Mouse (Mus musculus): ENCODE data around the gene Gne. TPM values are rescaled to one million over a fixed set of nuclear protein-coding genes. Genes with fewer than 3 reads are reported as not detected.

Gne gene
- total RNA-seq, 2 experiments from 2014 or later: 32.9 to 36.3 TPM

DNA sequence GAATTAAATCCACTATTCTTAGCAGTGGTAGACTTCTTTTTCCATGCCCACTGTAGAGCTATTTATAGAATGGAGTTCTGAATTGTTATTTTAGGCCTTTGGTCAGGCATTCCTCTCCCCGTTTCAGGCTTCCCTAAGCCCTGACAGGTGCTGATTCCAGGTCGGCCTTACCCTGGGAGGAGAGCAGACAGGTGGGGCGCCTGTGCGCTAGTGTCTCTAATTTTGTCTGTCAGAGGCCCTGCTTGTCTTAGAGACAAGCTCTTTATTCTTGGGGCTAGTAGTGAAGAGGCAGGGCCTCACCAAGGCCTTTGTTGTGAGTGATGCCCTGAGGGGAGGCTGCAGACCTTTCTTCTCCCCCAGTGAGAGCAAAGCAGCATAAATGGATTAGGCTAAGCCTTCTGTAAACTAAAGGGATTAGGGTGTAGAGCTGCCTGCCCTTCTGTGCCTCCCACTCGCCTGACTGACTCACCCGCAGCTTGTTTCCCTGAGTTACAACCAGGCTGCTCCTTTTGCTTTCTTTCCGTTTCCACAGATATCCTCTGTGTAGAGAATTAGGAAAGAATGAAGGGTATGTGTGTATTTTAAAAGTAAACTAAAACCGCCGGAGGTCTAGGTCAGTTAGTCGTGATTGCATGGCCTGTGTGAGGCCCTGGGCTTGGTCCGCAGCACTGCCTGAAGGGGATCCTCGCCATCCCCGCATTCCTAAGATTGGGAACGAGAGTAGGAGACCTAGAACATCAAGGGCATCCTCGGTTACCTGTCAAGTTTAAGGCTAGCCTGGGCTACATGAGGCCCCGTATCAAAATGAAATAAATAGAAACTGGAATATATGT, 55.5 kb downstream of the Gne start:
- no peak for ATAC-seq (replicated peaks; ENCODE audit: poor library complexity, severe bottlenecking)

DNA sequence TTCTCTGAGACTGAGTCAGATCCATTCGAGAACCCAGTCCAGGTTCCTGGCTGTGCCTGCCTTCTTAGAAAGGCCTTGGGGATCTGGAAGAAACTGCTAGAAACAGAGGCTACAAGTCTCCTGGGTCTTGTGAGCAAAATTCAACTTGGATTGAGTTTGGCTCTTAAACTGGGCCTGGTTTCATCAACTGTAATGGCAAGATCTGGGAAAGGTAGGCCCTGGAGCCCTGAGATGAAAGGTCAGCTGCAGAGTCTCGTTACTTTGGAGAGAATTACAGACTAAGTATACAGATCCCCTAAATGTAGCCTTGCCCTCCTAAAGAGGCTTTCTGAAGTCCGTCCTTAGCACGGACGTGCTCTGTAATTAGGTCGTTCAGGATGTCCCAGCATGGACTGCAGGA, 58.4 kb downstream of the Gne start:
- no peak for ATAC-seq (replicated peaks; ENCODE audit: poor library complexity, severe bottlenecking)

GRCm38 (mm10) chr4:44024241-44024640, 59.7 kb downstream of the Gne start:
- no peak for ATAC-seq (replicated peaks; ENCODE audit: poor library complexity, severe bottlenecking)

DNA sequence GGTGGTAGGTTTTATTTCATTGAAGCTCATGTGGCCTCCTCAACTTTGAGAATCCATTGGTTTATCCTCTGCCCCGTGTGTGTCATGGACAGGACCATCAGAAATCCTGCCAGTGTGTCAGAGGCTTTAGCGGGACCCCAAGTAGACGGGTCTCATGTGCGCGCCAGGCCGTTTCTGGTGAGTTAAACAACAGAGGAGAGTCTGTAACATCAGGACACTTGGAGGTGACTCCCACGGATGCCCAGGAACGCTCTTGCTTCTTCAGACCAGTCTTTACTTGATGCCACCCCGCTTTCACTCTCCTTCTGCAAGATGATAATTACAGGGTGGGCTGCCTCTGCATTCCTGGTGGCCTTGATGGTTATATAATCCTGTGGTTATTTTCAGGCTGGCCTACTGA, 60.3 kb downstream of the Gne start:
- ATAC-seq (replicated peaks; ENCODE audit: poor library complexity, severe bottlenecking): no peak

- no peak for ATAC-seq (replicated peaks; ENCODE audit: poor library complexity, severe bottlenecking)
Measured at GRCm38 (mm10) chr4:44022766-44023165, 61.2 kb downstream of the Gne start.

DNA sequence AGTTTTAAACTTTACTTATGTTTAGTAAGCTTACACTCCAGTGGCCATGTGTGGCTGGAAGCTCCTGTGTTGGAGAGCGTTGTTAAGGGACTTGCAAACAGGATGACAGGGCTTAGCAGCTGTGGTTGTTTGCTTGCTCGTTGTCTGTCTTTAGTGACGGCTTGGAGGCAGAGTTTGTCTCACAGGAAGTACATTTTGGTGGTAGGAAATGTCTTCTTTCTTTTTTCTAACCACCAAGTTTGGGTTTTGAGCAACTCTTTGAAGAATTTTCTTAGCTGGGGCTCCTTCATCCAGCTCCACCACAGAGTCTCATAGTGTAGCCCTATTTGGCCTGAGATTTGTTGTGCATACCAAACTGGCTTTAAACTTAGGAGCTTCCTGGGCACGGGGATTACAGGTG, 61.7 kb downstream of the Gne start:
- ATAC-seq (replicated peaks; ENCODE audit: poor library complexity, severe bottlenecking): no peak

DNA sequence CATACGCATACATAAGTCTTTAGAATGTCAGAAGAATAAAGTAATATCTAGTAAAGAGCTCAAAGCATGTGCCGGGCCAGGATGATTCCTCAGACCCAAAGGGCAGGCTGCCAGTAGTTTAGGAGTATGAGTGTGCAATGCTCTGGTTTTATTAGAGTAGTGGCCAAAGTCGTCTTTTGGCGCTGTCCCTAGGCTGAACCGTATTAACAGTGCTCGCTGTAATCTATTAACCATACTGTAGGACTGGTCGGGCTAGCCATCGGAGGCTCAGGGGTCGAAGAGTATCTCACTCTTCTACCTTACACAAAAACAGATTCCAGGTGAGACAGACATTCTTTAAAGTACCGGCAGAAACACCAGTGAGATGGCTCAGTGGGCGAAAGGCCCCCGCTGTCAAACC, 67.2 kb downstream of the Gne start:
- no peak for ATAC-seq (replicated peaks; ENCODE audit: poor library complexity, severe bottlenecking)

- ATAC-seq (replicated peaks; ENCODE audit: poor library complexity, severe bottlenecking): no peak
Measured at GRCm38 (mm10) chr4:44016071-44016470, 67.9 kb downstream of the Gne start.

- ATAC-seq (replicated peaks; ENCODE audit: poor library complexity, severe bottlenecking): no peak
Measured at GRCm38 (mm10) chr4:44013391-44014070, 70.4 kb downstream of the Gne start.

DNA sequence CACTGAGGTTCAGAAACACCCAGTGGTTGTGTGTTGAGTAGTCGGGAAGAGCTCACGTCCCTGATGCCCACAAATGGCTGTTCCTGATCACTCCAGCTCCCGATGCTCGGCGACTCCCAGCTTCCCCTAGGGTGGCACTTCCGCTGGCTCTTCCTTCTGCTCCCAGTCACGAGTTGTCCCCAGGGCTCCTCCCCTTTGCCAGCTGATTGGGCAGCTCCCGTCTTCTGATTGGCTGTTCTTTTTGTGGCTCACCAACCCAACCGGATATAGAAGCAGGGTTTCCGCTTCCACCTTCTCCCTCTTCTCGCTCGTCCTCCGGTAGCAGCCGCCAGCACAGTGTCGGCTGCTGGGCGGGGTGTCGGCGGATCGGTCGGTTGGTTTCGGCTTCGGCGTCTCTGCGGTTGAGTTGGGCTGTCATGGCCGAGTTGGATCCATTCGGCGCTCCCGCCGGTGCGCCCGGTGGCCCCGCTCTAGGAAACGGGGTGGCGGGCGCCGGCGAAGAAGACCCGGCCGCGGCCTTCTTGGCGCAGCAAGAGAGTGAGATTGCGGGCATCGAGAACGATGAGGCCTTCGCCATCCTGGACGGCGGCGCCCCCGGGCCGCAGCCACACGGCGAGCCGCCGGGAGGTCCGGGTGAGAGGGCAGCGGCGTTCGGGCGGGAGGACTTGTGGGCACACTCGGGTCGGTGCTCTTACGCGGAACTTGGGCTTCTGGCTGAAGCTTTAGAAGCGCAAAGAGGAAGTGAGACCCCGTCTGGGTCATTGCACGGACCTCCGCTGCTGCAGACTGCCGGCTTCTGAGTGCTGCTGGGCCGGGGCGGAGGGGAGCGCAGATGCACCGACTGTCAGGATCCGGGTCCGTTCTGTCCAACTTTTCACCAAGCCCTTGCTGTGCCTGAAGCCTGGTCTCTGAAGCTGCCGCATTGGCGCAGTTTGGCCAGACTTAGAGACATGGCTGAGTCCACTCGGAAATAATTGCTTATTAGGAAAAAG, 71.3 kb downstream of the Gne start:
- ATAC-seq (replicated peaks; ENCODE audit: poor library complexity, severe bottlenecking): peak; percentile 92

DNA sequence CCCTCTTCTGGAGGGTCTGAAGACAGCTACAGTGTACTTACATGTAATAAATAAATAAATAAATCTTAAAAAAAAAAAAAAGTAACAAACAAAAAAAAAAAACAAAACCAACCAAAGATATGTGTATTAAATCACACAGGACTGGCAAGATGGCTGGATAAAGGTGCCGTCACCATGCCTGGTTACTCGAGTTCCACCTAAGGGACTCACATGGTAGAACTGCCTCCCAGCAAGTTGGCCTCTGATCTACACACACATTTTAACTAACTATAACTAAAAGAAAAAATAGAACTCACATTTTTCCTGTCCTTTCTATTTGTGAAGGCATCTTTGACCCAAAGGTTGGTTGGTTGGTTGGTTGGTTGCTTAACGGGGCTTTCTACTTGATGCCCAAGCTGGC, 72.2 kb downstream of the Gne start:
- ATAC-seq (replicated peaks; ENCODE audit: poor library complexity, severe bottlenecking): no peak

DNA sequence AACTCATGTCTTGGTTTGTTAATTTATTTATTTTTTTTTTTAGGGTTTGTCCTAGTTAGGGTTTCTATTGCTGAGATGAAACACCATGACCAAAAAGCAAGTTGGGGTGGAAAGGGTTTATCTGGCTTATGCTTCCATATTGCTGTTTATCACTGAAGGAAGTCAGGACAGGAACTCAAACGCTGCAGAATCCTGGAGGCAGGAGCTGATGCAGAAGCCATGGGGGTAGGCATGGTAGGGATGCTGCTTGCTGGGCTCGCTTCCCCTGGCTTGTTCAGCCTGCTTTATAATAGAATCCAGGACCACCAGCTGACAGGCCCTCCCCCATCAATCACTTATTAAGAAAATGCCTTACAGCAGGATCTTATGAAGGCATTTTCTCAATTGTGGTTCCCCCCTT, 73.1 kb downstream of the Gne start:
- ATAC-seq (replicated peaks; ENCODE audit: poor library complexity, severe bottlenecking): no peak

GRCm38 (mm10) chr4:44010176-44010575, 73.8 kb downstream of the Gne start:
- ATAC-seq (replicated peaks; ENCODE audit: poor library complexity, severe bottlenecking): no peak

- no peak for ATAC-seq (replicated peaks; ENCODE audit: poor library complexity, severe bottlenecking)
Measured at GRCm38 (mm10) chr4:44004623-44005409, 79.2 kb downstream of the Gne start.

GRCm38 (mm10) chr4:44004126-44004525, 79.9 kb downstream of the Gne start, which contains the start of gene Clta:
Clta (plus strand) TSS chr4:44004452.
- ATAC-seq (replicated peaks; ENCODE audit: poor library complexity, severe bottlenecking): no peak

DNA sequence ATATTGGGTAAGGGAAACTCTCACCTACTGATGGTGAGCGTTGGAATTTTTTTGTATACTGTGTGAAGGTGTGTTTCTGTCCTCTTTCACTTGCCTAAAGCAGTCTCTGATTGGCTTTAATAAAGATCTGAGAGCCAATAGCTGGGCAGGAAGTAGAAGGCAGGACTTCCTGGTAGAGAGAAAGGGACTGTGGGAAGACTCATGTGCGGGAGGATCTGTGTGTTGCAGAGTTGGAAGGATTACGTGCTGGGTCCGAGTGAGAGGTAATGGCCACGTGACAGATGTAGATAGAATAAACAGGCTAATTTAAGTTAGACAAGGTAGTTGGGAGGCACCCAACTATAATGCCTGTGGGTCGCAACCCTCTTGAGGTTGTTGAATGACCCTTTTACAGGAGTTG, 80.4 kb downstream of the Gne start:
- no peak for ATAC-seq (replicated peaks; ENCODE audit: poor library complexity, severe bottlenecking)

- no peak for ATAC-seq (replicated peaks; ENCODE audit: poor library complexity, severe bottlenecking)
Measured at GRCm38 (mm10) chr4:43994342-43994741, 89.6 kb downstream of the Gne start.

- no peak for ATAC-seq (replicated peaks; ENCODE audit: poor library complexity, severe bottlenecking)
Measured at GRCm38 (mm10) chr4:43993072-43993471, 90.9 kb downstream of the Gne start.

DNA sequence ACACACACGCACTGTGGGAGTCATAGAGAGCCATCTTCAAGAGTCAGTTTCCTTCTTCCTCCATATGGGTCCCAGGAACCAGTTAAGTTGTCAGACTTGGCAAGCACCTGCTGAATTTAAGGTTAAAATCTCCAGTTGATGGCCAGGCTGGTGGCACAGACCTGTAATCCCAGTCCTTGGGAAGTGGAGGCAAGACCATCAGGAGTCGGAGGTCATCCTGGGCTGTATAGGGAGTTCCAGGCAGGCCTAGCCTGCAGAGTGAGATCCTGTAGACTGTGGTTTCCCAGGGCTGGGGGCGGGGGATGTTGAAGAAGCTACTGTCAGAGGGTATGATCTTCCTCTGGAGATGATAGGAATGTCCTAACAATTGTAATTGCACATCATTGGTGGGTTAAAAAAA, 95.0 kb downstream of the Gne start:
- ATAC-seq (replicated peaks; ENCODE audit: poor library complexity, severe bottlenecking): no peak

- no peak for ATAC-seq (replicated peaks; ENCODE audit: poor library complexity, severe bottlenecking)
Measured at GRCm38 (mm10) chr4:43984326-43984725, 99.7 kb downstream of the Gne start.

Data from granulocyte monocyte progenitor cell, adult 5-6 weeks (primary cell).